Mouse (Mus musculus) inflammation-experienced regulatory T-cells (primary cell): ENCODE results near the gene Dap3. TPM values are rescaled to one million over a fixed set of nuclear protein-coding genes. Genes with fewer than 3 reads are reported as not detected.

ENCODE experiments used
- polyA plus RNA-seq, 2 experiments: library from polyadenylated mRNA; unstranded; fragments of 100-300 nt; shearing (Covaris generic); gene quantifications; one replicate each; pipeline ENCODE4 v1.2.1; 2017

Dap3 gene
- polyA plus RNA-seq = 100 to 1,000 TPM; 155 to 171 TPM

DNA sequence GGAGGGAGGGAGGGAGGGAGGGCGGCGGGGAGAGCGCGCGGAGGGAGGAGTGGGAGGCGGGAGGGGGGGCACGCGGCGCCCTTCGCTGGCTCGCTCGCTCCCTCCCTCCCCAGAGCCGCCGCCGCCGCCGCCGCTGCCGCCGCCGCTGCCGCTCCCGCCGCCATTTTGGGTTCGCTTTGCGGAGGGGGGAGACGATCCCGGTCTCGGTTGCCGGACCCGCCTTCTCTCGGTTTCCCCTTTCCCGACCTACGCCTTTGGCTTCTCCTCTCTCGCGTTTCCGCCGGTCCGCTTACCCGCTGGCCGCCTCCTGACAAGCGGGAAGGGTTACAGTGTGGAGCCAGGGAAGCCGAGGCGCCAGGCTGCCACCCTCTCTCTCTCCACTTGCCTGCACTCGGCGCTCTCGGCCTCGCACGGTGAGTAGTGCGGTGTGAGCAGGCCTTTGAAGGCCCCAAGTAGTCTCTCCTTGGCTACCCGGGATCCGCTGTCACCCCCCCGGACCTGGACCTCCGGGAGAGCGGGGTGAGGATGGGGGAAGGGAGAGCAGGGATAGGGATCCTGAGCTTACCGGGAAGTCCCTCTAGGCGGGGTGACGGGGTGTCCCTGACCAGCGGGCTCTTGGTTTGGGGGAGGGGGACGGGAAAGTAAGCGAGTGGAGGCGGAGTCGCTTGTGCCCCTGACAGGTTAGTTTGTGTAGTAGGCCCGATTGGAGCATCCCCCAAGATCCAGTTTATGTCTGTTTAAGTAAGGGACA is at the start of gene Dap3, which contains the start of gene Ash1l:
Gene Dap3, minus strand, starts transcription at position 606 of the 751 bp plus-strand sequence.
Gene Ash1l, plus strand, starts transcription at position 47 of the 751 bp plus-strand sequence.

DNA sequence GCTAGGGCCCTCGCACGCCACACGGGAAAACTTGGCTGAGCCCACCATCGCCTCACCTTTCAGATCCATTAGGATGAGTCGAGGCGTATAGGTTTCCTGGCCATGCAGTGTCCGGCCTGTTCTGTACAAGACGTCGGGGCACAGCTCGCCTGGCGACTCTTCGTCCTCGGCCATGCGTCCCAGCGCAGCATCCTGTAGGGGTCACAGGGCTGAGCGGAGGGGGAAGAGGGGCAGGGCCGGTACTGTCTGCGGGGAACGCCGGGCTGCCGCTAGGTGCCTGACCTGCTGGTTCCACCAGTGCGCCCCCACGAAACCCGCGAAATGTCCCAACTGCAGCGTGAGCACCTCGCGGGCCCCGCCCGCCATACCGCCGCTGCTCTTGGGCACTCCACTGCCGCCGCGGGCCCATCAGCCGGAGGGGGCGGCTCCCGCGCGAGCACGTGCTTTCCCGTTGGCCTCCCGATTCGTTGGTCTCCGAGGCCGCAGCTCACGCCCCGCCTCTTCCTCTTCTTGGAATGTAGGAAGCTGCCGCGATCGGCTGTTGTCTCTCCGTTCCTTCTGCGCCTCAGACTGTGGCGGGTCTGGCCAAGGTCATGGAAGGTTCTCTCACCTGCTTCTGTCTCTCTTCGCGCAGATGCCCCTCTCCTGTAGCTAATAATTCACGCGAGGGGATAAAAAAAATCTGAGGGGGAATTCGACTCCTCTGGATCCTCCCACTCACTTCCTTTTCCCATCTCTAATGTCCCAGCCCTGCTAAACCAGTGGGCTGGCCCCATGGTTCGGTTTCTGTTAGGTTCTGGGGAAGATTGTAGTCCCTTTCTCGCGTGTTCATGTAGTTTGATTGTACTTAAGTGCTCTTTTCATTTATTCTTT is 37.2 kb downstream of the Dap3 start, which contains the start of gene Msto1:
Gene Msto1, minus strand, starts transcription at position 489 of the 873 bp plus-strand sequence.

Other genes starting within 250 kb of the Dap3 start
- 10 to 100 TPM; 52.5 to 58.6 TPM for gene Rit1, start 234.3 kb downstream of the Dap3 start, polyA plus RNA-seq
- gene Syt11, start 176.0 kb downstream of the Dap3 start, polyA plus RNA-seq = 100 to 1,000 TPM in 1 of 2 experiments, 10 to 100 TPM in 1; 64.9 to 104 TPM
- 10 to 100 TPM; 28.8 to 30.0 TPM for gene Gon4l, start 116.0 kb downstream of the Dap3 start, polyA plus RNA-seq
- gene Msto1, start 37.2 kb downstream of the Dap3 start, polyA plus RNA-seq = 10 to 100 TPM; 27.2 to 32.3 TPM
- 10 to 100 TPM; 32.6 to 35.9 TPM for gene Ash1l, start 559 bp downstream of the Dap3 start, polyA plus RNA-seq
- gene Rusc1, start 142.1 kb upstream of the Dap3 start, polyA plus RNA-seq = 10 to 100 TPM; 41.8 to 47.3 TPM
- under 1 TPM in 1 of 2 experiments, not detected in 1; 0.23 TPM for gene Gm43738, start 149.9 kb upstream of the Dap3 start, polyA plus RNA-seq
- 100 to 1,000 TPM in 1 of 2 experiments, 10 to 100 TPM in 1; 59.8 to 110 TPM for gene Fdps, start 150.8 kb upstream of the Dap3 start, polyA plus RNA-seq
- gene Pklr, start 185.0 kb upstream of the Dap3 start, polyA plus RNA-seq = 1 to 10 TPM in 1 of 2 experiments, not detected in 1; 1.8 TPM
- gene Hcn3, start 209.0 kb upstream of the Dap3 start, polyA plus RNA-seq = 1 to 10 TPM in 1 of 2 experiments, under 1 TPM in 1; 0.76 to 2.1 TPM
- 100 to 1,000 TPM; 115 to 129 TPM for gene Clk2, start 213.6 kb upstream of the Dap3 start, polyA plus RNA-seq
- 100 to 1,000 TPM; 257 to 293 TPM for gene Scamp3, start 226.3 kb upstream of the Dap3 start, polyA plus RNA-seq
- 100 to 1,000 TPM; 204 to 228 TPM for gene Fam189b, start 232.0 kb upstream of the Dap3 start, polyA plus RNA-seq